ENCODE assay signal across 8 mouse cellular contexts in genomic region chr2:119207961-119208343, GRCm38 (mm10). TPM values are rescaled to one million over a fixed set of nuclear protein-coding genes. Genes with fewer than 3 reads are reported as not detected.
DNase-seq lines count a peak whose midpoint lies in the region; ATAC-seq lines count a peak whose summit lies in the region.

No protein-coding gene starts in this region.

- H3K9me3 ChIP-seq in heart, embryonic 10.5 days: no peaks in the 10 kb centered on the region
- H3K9me3 ChIP-seq in hindbrain, embryonic 12.5 days (replicated peaks): no peaks in the 10 kb centered on the region
- H3K9me3 ChIP-seq in megakaryocyte, embryonic 14.5 days: no peaks in the 10 kb centered on the region

- peak overlapping the region; percentile 95 for H3K27ac ChIP-seq in heart, embryonic 10.5 days
- H3K27ac ChIP-seq in hindbrain, embryonic 12.5 days: peak overlapping the region; percentile 81

- peaks cover 27% of the 10 kb centered on the region for H3K36me3 ChIP-seq in heart, embryonic 10.5 days
- H3K36me3 ChIP-seq in hindbrain, embryonic 12.5 days: peaks cover 27% of the 10 kb centered on the region
- peaks cover 28% of the 10 kb centered on the region for H3K36me3 ChIP-seq in megakaryocyte, embryonic 14.5 days (replicated peaks; ENCODE audit: low read length)

- H3K4me1 ChIP-seq in heart, embryonic 10.5 days: peaks cover 15% of the 10 kb centered on the region
- peaks cover 18% of the 10 kb centered on the region for H3K4me1 ChIP-seq in hindbrain, embryonic 12.5 days
- peaks cover 33% of the 10 kb centered on the region for H3K4me1 ChIP-seq in megakaryocyte, embryonic 14.5 days

- peak overlapping the region; percentile 66 for H3K9ac ChIP-seq in hindbrain, embryonic 12.5 days

- ATAC-seq in hindbrain, embryonic 12.5 days (ENCODE audit: low FRiP score): no peak

- 17% methylated on average over 6 of the region's 6 CpGs for WGBS in heart, embryonic 10.5 days
- 24% methylated on average over 6 of the region's 6 CpGs for WGBS in hindbrain, embryonic 12.5 days

- H3K4me3 ChIP-seq in heart, embryonic 10.5 days: peak overlapping the region; percentile 81
- H3K4me3 ChIP-seq in hindbrain, embryonic 12.5 days: peak overlapping the region; percentile 67
- H3K4me3 ChIP-seq in megakaryocyte, embryonic 14.5 days (replicated peaks): peak overlapping the region; percentile 99

- intact Hi-C loops in heart, postnatal 10 days (cut with DNase I): loop anchor here (2.0 kb wide), 1 partner anchor 43 kb away; no protein-coding TSS in a partner anchor

- H3K4me2 ChIP-seq in hindbrain, embryonic 12.5 days (replicated peaks): peak overlapping the region; percentile 68

- H3K27me3 ChIP-seq in heart, embryonic 10.5 days (ENCODE audit: insufficient read depth, poor library complexity, severe bottlenecking): no peaks in the 10 kb centered on the region
- no peaks in the 10 kb centered on the region for H3K27me3 ChIP-seq in hindbrain, embryonic 12.5 days
- H3K27me3 ChIP-seq in megakaryocyte, embryonic 14.5 days (replicated peaks): no peaks in the 10 kb centered on the region

- no peak for DNase-seq in heart, embryonic 10.5 days (ENCODE audit: low spot score)
- no peak for DNase-seq in heart, postnatal 10 days
- DNase-seq in MEL-GATA-1-ER (ENCODE audit: extremely low read depth, low read depth): peak; percentile 22
- DNase-seq in thymus, postnatal 0 days (ENCODE audit: low spot score): no peak
- no peak for DNase-seq in frontal cortex, postnatal 14 days (ENCODE audit: low spot score in 2 of 2)
- DNase-seq in embryo, embryonic 10.5 days (ENCODE audit: low spot score): no peak

RNA-seq across cellular contexts. Expression of gene Zfyve19, which starts 0.5 kb away (rescaled TPM):
- polyA plus RNA-seq in heart, embryonic 10.5 days (2016; fragmentation: Nextera tagmentation; extraction: Ambion mirVana): 46.4 and 50.4 TPM in 2 replicates
- total RNA-seq in heart, postnatal 10 days (2021): 10 to 100 TPM; 21.6 TPM
- 46.9 and 53.3 TPM in 2 replicates for polyA plus RNA-seq in hindbrain, embryonic 12.5 days (2016; fragmentation: Nextera tagmentation; extraction: Ambion mirVana)
- 2.9 and 19.5 TPM in 2 replicates for polyA plus RNA-seq in megakaryocyte, embryonic 14.5 days (2012; ENCODE audit: insufficient read depth, low replicate concordance)
- 43.9 and 49.5 TPM in 2 replicates for polyA plus RNA-seq in thymus, postnatal 0 days (2015; fragmentation: Nextera tagmentation; extraction: Ambion mirVana)

RNA-seq across cellular contexts. Expression of gene Dnajc17, which starts 0.6 kb away (rescaled TPM):
- 14.8 and 19.5 TPM in 2 replicates for polyA plus RNA-seq in heart, embryonic 10.5 days (2016; fragmentation: Nextera tagmentation; extraction: Ambion mirVana)
- 10 to 100 TPM; 12.0 to 13.3 TPM for total RNA-seq in heart, postnatal 10 days (2021)
- 22.6 and 23.3 TPM in 2 replicates for polyA plus RNA-seq in hindbrain, embryonic 12.5 days (2016; fragmentation: Nextera tagmentation; extraction: Ambion mirVana)
- polyA plus RNA-seq in megakaryocyte, embryonic 14.5 days (2012; ENCODE audit: insufficient read depth, low replicate concordance): 2.4 and 23.7 TPM in 2 replicates
- polyA plus RNA-seq in thymus, postnatal 0 days (2015; fragmentation: Nextera tagmentation; extraction: Ambion mirVana): 20.1 and 25.8 TPM in 2 replicates

RNA-seq across cellular contexts. Expression of gene Ppp1r14d, which starts 21.8 kb away (rescaled TPM):
- polyA plus RNA-seq in heart, embryonic 10.5 days (2016; fragmentation: Nextera tagmentation; extraction: Ambion mirVana): 0.18 TPM in 1 of 2 replicates, not detected in the other
- total RNA-seq in heart, postnatal 10 days (2021): not detected
- polyA plus RNA-seq in hindbrain, embryonic 12.5 days (2016; fragmentation: Nextera tagmentation; extraction: Ambion mirVana): 0.37 TPM in 1 of 2 replicates, not detected in the other
- polyA plus RNA-seq in megakaryocyte, embryonic 14.5 days (2012; ENCODE audit: insufficient read depth, low replicate concordance): not detected in 2 replicates
- polyA plus RNA-seq in thymus, postnatal 0 days (2015; fragmentation: Nextera tagmentation; extraction: Ambion mirVana): 0.17 and 1.1 TPM in 2 replicates

RNA-seq across cellular contexts. Expression of gene Spint1, which starts 29.2 kb away (rescaled TPM):
- 2.6 and 8.8 TPM in 2 replicates for polyA plus RNA-seq in heart, embryonic 10.5 days (2016; fragmentation: Nextera tagmentation; extraction: Ambion mirVana)
- total RNA-seq in heart, postnatal 10 days (2021): not detected
- polyA plus RNA-seq in hindbrain, embryonic 12.5 days (2016; fragmentation: Nextera tagmentation; extraction: Ambion mirVana): 3.0 and 6.4 TPM in 2 replicates
- polyA plus RNA-seq in megakaryocyte, embryonic 14.5 days (2012; ENCODE audit: insufficient read depth, low replicate concordance): not detected in 2 replicates
- 21.7 and 23.6 TPM in 2 replicates for polyA plus RNA-seq in thymus, postnatal 0 days (2015; fragmentation: Nextera tagmentation; extraction: Ambion mirVana)

RNA-seq across cellular contexts. Expression of gene Gm14137, which starts 33.6 kb away (rescaled TPM):
- polyA plus RNA-seq in heart, embryonic 10.5 days (2016; fragmentation: Nextera tagmentation; extraction: Ambion mirVana): 0.48 and 0.71 TPM in 2 replicates
- total RNA-seq in heart, postnatal 10 days (2021): not detected
- 0.96 and 1.1 TPM in 2 replicates for polyA plus RNA-seq in hindbrain, embryonic 12.5 days (2016; fragmentation: Nextera tagmentation; extraction: Ambion mirVana)
- not detected in 2 replicates for polyA plus RNA-seq in megakaryocyte, embryonic 14.5 days (2012; ENCODE audit: insufficient read depth, low replicate concordance)
- 0.37 and 0.44 TPM in 2 replicates for polyA plus RNA-seq in thymus, postnatal 0 days (2015; fragmentation: Nextera tagmentation; extraction: Ambion mirVana)
